Mouse (Mus musculus) CH12.LX (cell line): ENCODE results near the gene Cisd3. TPM values are rescaled to one million over a fixed set of nuclear protein-coding genes. Genes with fewer than 3 reads are reported as not detected.

ENCODE experiments used
- DNase-seq: peaks from one replicate; pipeline ENCODE4 v3.0.0-alpha.2; 2013; ENCODE audit errors: extremely low read depth
- H3K27ac ChIP-seq: 2 replicates; pipeline ENCODE4 v1.5.1; 2012; ENCODE audit warnings: low read depth, mild to moderate bottlenecking, control low read depth, moderate library complexity; ENCODE audit not compliant: insufficient read depth
- H3K27me3 ChIP-seq: replicated peaks from 2 replicates; pipeline ENCODE3; 2012; ENCODE audit warnings: inconsistent platforms
- H3K36me3 ChIP-seq, 2 experiments: replicated peaks in 1 of 2; 2 replicates each; pipeline versions ENCODE3 to v1.6.1; 2012; ENCODE audit warnings: inconsistent platforms in 1 of 2, low read length in 1 of 2, mild to moderate bottlenecking in 1 of 2, mixed read lengths in 1 of 2, moderate library complexity in 1 of 2; ENCODE audit not compliant: control insufficient read depth in 1 of 2, insufficient read depth in 1 of 2
- H3K4me1 ChIP-seq, 2 experiments: 2 replicates each; pipeline ENCODE4 v1.6.1; 2012; ENCODE audit warnings: inconsistent platforms in 1 of 2, moderate library complexity in 1 of 2; ENCODE audit not compliant: insufficient read depth in 2 of 2, control insufficient read depth in 1 of 2
- H3K4me2 ChIP-seq: 2 replicates; pipeline ENCODE4 v1.6.1; 2012; ENCODE audit warnings: low read depth, mild to moderate bottlenecking, control low read depth; ENCODE audit not compliant: poor library complexity, insufficient read depth, severe bottlenecking
- H3K4me3 ChIP-seq, 3 experiments: fragments of 150-350 bp in 1 of 3; sonication (generic) in 1 of 3; replicated peaks in 1 of 3; 2 replicates each; pipeline versions ENCODE3 to v1.5.1; 2011 to 2012; ENCODE audit warnings: low read depth in 2 of 3, low read length in 2 of 3, mild to moderate bottlenecking in 2 of 3, moderate library complexity in 2 of 3, control low read depth in 1 of 3, improper control_type of control experiment in 1 of 3, inconsistent platforms in 1 of 3, mixed read lengths in 1 of 3; ENCODE audit not compliant: poor library complexity in 1 of 3
- H3K79me2 ChIP-seq: replicated peaks from 2 replicates; pipeline ENCODE4 v1.6.1; 2012; ENCODE audit warnings: mild to moderate bottlenecking, moderate library complexity; ENCODE audit not compliant: control insufficient read depth, poor library complexity, insufficient read depth, severe bottlenecking; ENCODE audit errors: extremely low read depth
- H3K9ac ChIP-seq: 2 replicates; pipeline ENCODE4 v1.6.1; 2012; ENCODE audit warnings: low read depth, mild to moderate bottlenecking, control low read depth, moderate library complexity; ENCODE audit not compliant: insufficient read depth
- H3K9me3 ChIP-seq: replicated peaks from 2 replicates; pipeline ENCODE3; 2012; ENCODE audit warnings: low read length, inconsistent platforms, mixed read lengths
- BHLHE40 ChIP-seq: IDR thresholded peaks from 2 replicates; pipeline ENCODE4 v1.6.1; 2011; ENCODE audit warnings: mild to moderate bottlenecking, low read depth, low read length, improper control_type of control experiment
- CHD2 ChIP-seq: IDR thresholded peaks from 2 replicates; pipeline ENCODE4 v1.6.1; 2011; ENCODE audit warnings: low read length, improper control_type of control experiment
- E2F4 ChIP-seq: IDR thresholded peaks from 2 replicates; pipeline ENCODE4 v1.6.1; 2011; ENCODE audit warnings: low read depth, low read length, improper control_type of control experiment; ENCODE audit not compliant: insufficient replicate concordance
- ELF1 ChIP-seq: IDR thresholded peaks from 2 replicates; pipeline ENCODE4 v1.6.1; 2014; ENCODE audit warnings: low read depth, mild to moderate bottlenecking, inconsistent platforms, low read length, improper control_type of control experiment
- EP300 ChIP-seq: IDR thresholded peaks from 2 replicates; pipeline ENCODE4 v1.6.1; 2011; ENCODE audit warnings: low read length, improper control_type of control experiment
- ETS1 ChIP-seq: conservative IDR thresholded peaks from 2 replicates; pipeline ENCODE4 v1.6.1; 2012; ENCODE audit warnings: low read depth, mild to moderate bottlenecking, inconsistent platforms, low read length, improper control_type of control experiment, moderate library complexity
- GABPA ChIP-seq: IDR thresholded peaks from 2 replicates; pipeline ENCODE4 v1.6.1; 2012; ENCODE audit warnings: low read depth, low read length, improper control_type of control experiment, inconsistent platforms; ENCODE audit not compliant: insufficient replicate concordance
- IRF4 ChIP-seq: IDR thresholded peaks from 2 replicates; pipeline ENCODE4 v1.6.1; 2014; ENCODE audit warnings: low read depth, mild to moderate bottlenecking, inconsistent platforms, low read length, improper control_type of control experiment
- JUND ChIP-seq: conservative IDR thresholded peaks from 2 replicates; pipeline ENCODE4 v1.6.1; 2011; ENCODE audit warnings: low read depth, low read length, improper control_type of control experiment
- KAT2A ChIP-seq: IDR thresholded peaks from 2 replicates; pipeline ENCODE4 v1.6.1; 2012; ENCODE audit warnings: low read length, improper control_type of control experiment, inconsistent platforms; ENCODE audit not compliant: insufficient replicate concordance
- MAFK ChIP-seq: IDR thresholded peaks from 2 replicates; pipeline ENCODE4 v1.6.1; 2011; ENCODE audit warnings: low read length, improper control_type of control experiment; ENCODE audit not compliant: insufficient replicate concordance
- MAZ ChIP-seq: IDR thresholded peaks from 2 replicates; pipeline ENCODE4 v1.6.1; 2012; ENCODE audit warnings: low read depth, mild to moderate bottlenecking, inconsistent platforms, low read length, improper control_type of control experiment, moderate library complexity
- MEF2A ChIP-seq: IDR thresholded peaks from 2 replicates; pipeline ENCODE4 v1.6.1; 2014; ENCODE audit warnings: low read depth, mild to moderate bottlenecking, inconsistent platforms, low read length, improper control_type of control experiment, borderline replicate concordance
- NELFE ChIP-seq: IDR thresholded peaks from 2 replicates; pipeline ENCODE4 v1.6.1; 2011; ENCODE audit warnings: low read depth, low read length, improper control_type of control experiment
- NRF1 ChIP-seq: IDR thresholded peaks from 2 replicates; pipeline ENCODE4 v1.6.1; 2014; ENCODE audit warnings: low read depth, mild to moderate bottlenecking, inconsistent platforms, low read length, improper control_type of control experiment, moderate library complexity
- RCOR1 ChIP-seq: conservative IDR thresholded peaks from 2 replicates; pipeline ENCODE4 v1.6.1; 2012; ENCODE audit warnings: low read depth, mild to moderate bottlenecking, inconsistent platforms, low read length, improper control_type of control experiment
- SIN3A ChIP-seq: IDR thresholded peaks from 2 replicates; pipeline ENCODE4 v1.6.1; 2012; ENCODE audit warnings: low read length, improper control_type of control experiment, inconsistent platforms
- TBP ChIP-seq: conservative IDR thresholded peaks from 2 replicates; pipeline ENCODE4 v1.6.1; 2011; ENCODE audit warnings: low read depth, low read length, improper control_type of control experiment
- TCF12 ChIP-seq: IDR thresholded peaks from 2 replicates; pipeline ENCODE4 v1.6.1; 2014; ENCODE audit warnings: low read depth, mild to moderate bottlenecking, inconsistent platforms, low read length, improper control_type of control experiment
- UBTF ChIP-seq: IDR thresholded peaks from 2 replicates; pipeline ENCODE4 v1.6.1; 2012; ENCODE audit warnings: low read depth, mild to moderate bottlenecking, inconsistent platforms, low read length, improper control_type of control experiment, moderate library complexity
- ZKSCAN1 ChIP-seq: IDR thresholded peaks from 2 replicates; pipeline ENCODE4 v1.6.1; 2012; ENCODE audit warnings: low read depth, inconsistent platforms, low read length, improper control_type of control experiment, borderline replicate concordance
- ZNF384 ChIP-seq: IDR thresholded peaks from 2 replicates; pipeline ENCODE4 v1.6.1; 2012; ENCODE audit warnings: low read depth, low read length, improper control_type of control experiment, inconsistent platforms
- dilution Hi-C: fragments of 300-500 bp; cut with MboI; formaldehyde crosslinking; loops from 2 replicates; pipeline ENCODE4 v1.14.3; 2020; ENCODE audit warnings: low sequenced_read_pairs; ENCODE audit not compliant: extremely low pct_unique_long_range_greater_than_20kb, extremely low pct_ligation_motif_present
- in situ Hi-C: fragments of 300-500 bp; cut with MboI; formaldehyde crosslinking; loops from 3 replicates; pipeline ENCODE4 v1.14.3; 2019; ENCODE audit warnings: low sequenced_read_pairs, low pct_ligation_motif_present, low pct_unique_long_range_greater_than_20kb, mixed read lengths
- polyA plus RNA-seq: library from polyadenylated mRNA; unstranded; fragments of >175 nt; gene quantifications from 2 replicates; pipeline ENCODE4 v1.2.1, GENCODE M21; 2012; ENCODE audit warnings: low read depth; ENCODE audit not compliant: insufficient read length
- total RNA-seq, 2 experiments: library from RNA; depleted of rRNA; stranded (reverse); fragments of 300-350 nt in 1 of 2; fragments of >200 nt in 1 of 2; gene quantifications; 2 replicates each; pipeline ENCODE4 v1.2.3; 2012 to 2014

The Cisd3 gene
- total and polyA plus RNA-seq, 3 experiments: 66.1 to 221 (median 141) TPM

GRCm38 (mm10) chr11:97662893-97663527 is 22.6 kb upstream of the Cisd3 start, which contains the start of gene Mllt6 (continued):
- TF ChIP-seq RCOR1 (no peak; the same call in 1 of the 2 replicates), ZKSCAN1 (no peak), CHD2 (peak; percentile 66), ZNF384 (no peak; the same call in 1 of the 2 replicates), UBTF (peak; percentile 59; the same call in 1 of the 2 replicates), KAT2A (no peak)

GRCm38 (mm10) chr11:97663528-97664338 is 21.9 kb upstream of the Cisd3 start:
- Histone ChIP-seq H3K4me1 (peaks cover 9 to 24% of the 10 kb centered on the region in 2 experiments), H3K79me2 (peaks cover 44% of the 10 kb centered on the region), H3K27me3 (no peaks in the 10 kb centered on the region), H3K4me3 (peak overlapping the region; percentile 82 to 96 (median 82)), H3K9me3 (peaks cover 5% of the 10 kb centered on the region), H3K36me3 (peaks cover 33 to 40% of the 10 kb centered on the region in 2 experiments), H3K27ac (peak overlapping the region; percentile 51; the same call in 1 of the 2 replicates), H3K4me2 (peak overlapping the region; percentile 85), H3K9ac (peak overlapping the region; percentile 89)
- in situ Hi-C loops: no loop called here
- DNase-seq: peak; percentile 44
- TF ChIP-seq TCF12: no peak
- TF ChIP-seq GABPA: no peak
- 0 out of 2 replicates have a peak, but pooled peaks have one; percentile 58 for TF ChIP-seq MAZ
- no peak for TF ChIP-seq TBP
- TF ChIP-seq ELF1: no peak
- TF ChIP-seq IRF4: 0 out of 2 replicates have a peak, but pooled peaks have one; percentile 10
- TF ChIP-seq E2F4: no peak
- TF ChIP-seq NELFE: no peak
- TF ChIP-seq SIN3A: 0 out of 2 replicates have a peak, but pooled peaks have one; percentile 8
- TF ChIP-seq EP300: no peak
- peak; percentile 72; the same call in 1 of the 2 replicates for TF ChIP-seq CHD2
- no peak for TF ChIP-seq NRF1
- TF ChIP-seq MAFK: no peak
- TF ChIP-seq JUND: no peak
- 0 out of 2 replicates have a peak, but pooled peaks have one; percentile 14 for TF ChIP-seq MEF2A
- TF ChIP-seq BHLHE40: no peak
- TF ChIP-seq ETS1: no peak
- no peak for TF ChIP-seq RCOR1
- dilution Hi-C loops: no loop called here
